Mouse (Mus musculus) left cerebral cortex, postnatal 10 days (tissue): ENCODE measurements around the gene Gm11077. TPM values are rescaled to one million over a fixed set of nuclear protein-coding genes. Genes with fewer than 3 reads are reported as not detected.
A peak's percentile ranks its signal among the peaks of the same experiment; 100 is the strongest.

Experiments used
- DNase-seq, 2 experiments: peaks; one replicate each; pipeline ENCODE4 v3.0.0; 2021 to 2022; ENCODE audit warnings: low spot score in 2 of 2, mixed read lengths in 1 of 2; ENCODE audit errors: extremely low spot score in 1 of 2
- intact Hi-C: fragments of 180-260 bp; cut with DNase I; formaldehyde crosslinking; loops from one replicate; pipeline ENCODE4 v1.15.1; 2025
- total RNA-seq, 2 experiments: library from RNA; stranded (reverse); gene quantifications; 2 replicates each; pipeline ENCODE4 v1.2.3; 2021

The Gm11077 gene
- total RNA-seq: not detected

DNA sequence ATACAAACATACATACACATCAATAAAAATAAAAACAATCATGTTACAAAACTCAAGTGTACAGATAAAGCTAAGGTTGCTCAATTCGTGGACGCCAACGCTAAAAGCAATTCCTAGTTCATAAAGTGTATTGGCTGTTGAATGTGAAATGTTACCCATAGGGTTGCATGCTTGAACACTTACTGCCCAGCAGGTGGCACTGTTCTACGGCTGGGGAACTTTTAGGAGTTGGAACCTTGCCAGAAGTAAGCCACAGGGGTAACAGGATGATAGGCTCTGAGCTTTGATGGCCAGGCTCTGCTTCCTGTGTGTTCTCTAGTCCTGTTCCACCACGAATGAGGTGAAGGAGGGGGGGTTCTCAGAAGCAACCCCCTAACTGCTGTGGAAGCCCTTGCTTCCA lies at the start of gene Gm11077:
Gm11077 (plus strand) TSS at position 13 of the 400 bp plus-strand sequence.
- no peak for DNase-seq
- intact Hi-C loops: no loop called here

DNA sequence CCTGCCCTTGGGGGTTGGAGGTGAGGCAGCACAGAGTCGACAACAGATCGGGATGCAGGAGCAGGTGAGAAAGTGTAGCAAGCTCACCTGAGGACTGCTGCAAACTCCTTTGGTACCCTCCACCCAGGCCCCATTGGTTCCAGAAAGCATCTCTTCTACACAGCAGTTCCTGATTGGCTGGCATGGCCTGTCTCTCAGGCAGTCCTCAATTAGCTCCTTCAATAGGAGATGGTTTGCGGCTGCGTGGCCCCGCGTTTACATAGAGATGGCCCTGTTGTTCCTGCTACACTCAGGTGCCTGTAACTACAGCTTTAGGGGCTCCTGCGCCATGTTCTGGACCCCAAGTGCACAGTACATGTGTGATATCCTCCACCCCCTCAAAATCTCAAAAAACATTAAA lies 48.4 kb upstream of the Gm11077 start:
- no peak for DNase-seq
- intact Hi-C loops: no loop called here

DNA sequence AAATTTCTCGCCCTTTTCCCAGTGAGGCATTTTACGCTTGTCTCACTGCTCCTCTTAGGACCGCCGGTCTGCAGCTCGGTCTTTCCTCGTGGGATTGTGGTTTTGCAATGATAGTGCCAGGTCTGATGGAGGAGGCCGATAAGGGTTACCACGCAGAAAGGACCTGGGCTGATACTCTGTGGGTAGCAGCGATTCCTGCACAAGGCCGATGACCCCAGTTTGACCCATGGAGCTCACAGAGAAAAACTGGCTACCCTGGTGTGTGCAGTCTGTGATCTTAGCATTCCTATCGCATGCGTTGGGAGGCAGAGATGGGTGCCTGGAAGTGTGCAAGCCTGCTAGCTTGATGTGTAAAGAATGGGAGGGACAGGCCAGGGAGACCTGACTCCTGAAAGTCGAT lies 46.3 kb upstream of the Gm11077 start:
- intact Hi-C loops: no loop called here
- no peak for DNase-seq

DNA sequence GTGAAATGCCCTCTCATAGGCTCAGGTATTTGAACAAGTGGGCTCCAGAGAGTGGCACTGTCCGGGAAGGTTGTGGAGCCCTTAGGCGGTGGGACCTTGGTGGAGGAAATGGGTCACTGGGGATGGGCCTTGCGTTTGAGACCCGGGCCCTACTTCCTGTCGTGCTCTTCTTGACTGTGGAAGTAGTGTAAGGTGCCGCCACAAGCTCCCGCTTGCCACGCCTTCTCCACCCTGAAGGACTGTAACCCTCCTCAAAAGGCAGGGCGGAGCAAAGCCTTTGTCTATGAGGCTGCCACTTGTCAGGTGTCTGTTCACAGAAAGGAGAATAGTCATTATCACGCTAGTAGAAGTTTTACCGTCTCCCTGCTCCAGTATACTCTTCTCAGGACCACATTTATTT lies 44.7 kb upstream of the Gm11077 start:
- no peak for DNase-seq
- intact Hi-C loops: no loop called here

DNA sequence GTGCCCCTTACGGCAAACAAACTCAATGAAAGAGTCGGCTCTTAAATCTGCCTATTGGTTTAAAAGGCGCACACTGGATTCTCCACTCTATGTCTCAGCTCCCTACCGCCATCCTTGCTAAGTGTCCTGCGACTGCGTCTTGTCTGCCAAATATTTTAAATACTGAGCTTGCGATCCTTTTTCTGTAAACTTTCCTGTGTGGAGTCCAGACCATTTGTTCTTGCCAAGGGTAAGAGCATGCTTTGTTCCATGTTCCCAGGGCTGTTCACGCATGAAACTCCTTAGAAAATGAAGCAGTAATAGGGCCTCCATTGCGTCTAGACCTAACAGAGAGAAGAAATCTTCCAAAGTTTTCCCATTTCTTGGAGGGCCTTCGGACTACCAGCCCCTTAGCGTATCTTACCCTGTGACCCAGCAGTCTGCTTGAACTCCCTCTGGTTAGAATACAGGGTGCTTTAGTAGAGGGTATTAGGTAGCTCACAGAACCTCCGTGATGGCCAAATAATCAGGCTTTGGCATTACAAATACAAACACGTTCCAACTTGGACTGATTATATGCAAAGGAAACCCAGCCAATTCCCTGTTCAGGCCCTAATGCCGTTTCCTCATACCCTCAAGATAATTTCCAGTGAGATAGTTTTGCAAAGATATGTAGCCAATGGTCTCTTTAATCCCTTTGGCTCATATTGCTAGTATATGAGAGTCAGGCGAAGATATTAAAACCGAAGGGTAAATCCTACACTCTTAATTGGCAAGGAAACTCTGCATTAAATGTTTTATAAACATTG lies 39.3 kb upstream of the Gm11077 start:
- intact Hi-C loops: no loop called here
- DNase-seq: no peak

DNA sequence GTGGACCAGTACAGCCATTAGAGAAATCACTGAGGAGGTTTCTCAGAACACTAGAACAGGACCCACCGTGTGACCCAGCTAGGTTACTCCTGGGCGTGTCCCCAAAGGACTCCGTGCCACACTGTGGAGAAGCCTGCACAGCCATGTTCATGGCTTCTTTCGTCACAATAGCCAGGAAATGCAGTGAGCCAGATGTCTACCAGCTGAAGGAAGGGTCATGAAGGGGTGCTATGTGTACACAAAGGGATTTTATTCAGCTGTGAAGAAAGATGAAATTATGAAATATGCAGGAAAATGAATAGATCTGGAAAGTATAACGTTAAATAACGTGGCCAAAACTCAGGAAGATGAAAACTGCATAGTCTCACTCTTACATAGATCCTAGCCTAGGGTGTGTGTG lies 36.9 kb upstream of the Gm11077 start:
- DNase-seq: no peak
- intact Hi-C loops: no loop called here

DNA sequence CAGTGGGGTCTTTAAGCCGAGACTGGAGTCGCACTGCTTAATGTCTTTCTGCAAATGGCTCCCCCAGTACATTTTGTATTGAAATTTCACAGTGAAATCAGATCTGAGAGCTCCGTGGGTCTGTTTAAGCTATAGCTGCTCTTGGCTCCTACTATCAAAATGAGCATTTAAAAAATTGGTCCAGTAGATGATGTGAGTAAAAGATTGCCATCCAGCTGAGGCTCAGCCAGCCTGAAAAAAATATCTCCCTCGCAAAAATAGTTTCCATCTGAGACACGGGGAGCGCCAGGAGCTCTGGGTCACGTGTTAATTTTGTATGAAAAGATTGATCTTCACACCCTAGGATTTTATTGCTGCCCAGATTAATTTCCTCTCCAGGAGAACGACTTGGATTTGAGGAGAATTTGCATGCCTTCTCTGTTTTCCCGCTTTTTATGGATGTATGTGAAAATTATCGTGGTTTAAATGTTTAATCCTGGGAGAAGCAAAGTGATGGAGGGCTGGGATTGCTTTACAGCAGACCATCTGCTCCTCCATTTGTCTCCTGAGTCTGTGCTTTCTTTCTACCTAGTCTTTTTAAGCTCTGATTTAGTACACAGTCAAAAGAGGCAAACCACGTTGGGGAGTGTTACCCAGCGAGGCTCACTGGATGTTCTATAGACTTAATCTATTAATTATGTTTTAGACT lies 32.7 kb upstream of the Gm11077 start:
- intact Hi-C loops: no loop called here
- DNase-seq: no peak

DNA sequence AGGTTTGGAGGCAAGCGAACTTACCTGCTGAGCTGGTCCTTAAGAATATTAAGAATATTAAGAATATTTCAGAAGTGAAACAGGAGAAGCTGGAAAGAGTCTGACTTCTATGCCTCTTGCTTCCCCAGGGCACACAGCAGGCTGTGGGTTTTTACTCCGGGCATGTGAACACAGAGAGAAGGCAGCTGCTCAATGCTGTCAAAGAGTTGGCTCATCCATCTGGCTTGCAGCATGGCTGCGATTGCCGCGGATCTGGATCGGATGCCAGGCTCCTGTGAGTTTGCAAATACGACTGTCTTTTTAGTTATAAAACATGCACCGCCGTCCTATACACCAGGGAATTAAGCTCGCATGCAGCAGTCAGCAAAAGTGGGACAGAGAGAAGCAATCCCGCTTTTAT lies 31.1 kb upstream of the Gm11077 start:
- DNase-seq: peak; percentile 55 to 74
- intact Hi-C loops: no loop called here

DNA sequence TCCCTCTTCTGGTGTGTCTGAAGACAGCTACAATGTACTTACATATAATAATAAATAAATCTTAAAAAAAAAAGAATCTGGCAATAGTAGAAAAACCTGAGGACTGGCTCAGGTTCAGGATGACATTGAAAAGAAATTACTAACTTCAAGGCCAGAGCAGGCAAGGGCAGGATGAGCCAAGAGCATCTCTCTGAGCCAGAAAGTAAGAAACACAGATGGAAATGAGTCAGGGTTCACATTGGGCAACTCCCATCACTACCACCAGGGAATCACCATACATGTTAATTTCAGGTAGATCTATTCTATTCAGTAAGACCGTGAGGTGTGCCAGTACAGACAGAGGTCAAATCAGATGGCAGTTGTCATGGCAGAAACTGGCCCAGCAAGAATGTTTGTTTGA lies 30.5 kb upstream of the Gm11077 start:
- DNase-seq: no peak
- intact Hi-C loops: no loop called here

DNA sequence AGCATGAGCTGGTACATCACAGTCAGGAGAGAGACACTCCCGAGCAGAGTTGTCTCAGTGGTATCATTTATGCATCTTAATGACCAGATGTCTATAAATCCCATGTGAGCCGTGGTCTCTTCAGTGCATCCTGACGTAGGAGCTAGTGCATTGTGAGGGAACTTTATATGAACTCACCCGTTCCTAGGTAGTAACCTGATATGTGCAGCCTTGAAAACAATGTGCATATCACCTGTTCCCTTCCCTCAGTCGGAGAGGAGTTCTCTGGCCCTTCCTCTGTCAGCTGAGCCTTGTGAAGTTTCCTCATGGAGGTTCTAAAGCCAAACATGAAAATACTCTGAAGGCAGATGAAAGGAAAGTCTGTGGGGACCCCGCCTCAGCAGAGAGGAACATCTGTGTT lies 27.8 kb upstream of the Gm11077 start:
- intact Hi-C loops: no loop called here

DNA sequence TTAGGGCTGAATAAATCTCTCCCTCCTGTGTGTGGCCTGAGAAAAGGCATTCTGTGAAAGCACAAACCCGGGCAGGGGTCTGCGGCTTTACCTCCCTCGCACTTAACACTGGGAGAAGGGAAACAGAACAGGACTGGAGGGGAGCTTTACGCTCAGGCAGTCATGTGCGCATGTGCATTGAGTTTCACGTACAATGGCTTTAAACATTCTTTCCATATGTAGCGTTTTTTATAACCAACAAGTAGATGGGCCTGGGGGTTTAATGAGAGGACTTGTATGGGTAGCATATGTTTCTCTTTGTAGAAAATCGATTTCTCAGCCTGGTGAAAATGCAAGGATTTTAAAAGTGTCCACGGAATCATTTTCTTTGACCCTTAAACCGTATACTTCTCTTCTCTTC lies 24.0 kb upstream of the Gm11077 start:
- intact Hi-C loops: no loop called here

More for the DNA sequence above, 27.8 kb upstream of the Gm11077 start:
- DNase-seq: no peak

DNA sequence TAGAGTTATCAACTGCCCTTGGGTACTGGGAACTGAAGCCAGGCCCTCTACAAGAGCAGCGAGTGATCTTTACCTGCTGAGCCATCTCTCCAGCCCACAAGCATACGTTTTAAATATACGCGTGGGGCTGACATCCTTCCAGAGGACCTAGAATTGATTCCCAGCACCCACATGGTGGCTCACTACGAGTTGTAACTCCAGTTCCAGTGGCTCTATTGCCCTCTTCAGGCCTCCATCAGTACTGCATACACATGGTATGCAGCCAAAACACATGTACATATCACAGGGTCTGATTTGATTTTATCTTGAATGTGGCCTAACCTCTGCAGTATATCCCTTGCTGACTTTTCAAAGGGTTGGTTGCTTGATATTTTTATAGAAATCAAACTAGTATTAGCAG lies 23.0 kb upstream of the Gm11077 start:
- intact Hi-C loops: no loop called here
- DNase-seq: no peak

More for the DNA sequence above, 24.0 kb upstream of the Gm11077 start:
- no peak for DNase-seq

DNA sequence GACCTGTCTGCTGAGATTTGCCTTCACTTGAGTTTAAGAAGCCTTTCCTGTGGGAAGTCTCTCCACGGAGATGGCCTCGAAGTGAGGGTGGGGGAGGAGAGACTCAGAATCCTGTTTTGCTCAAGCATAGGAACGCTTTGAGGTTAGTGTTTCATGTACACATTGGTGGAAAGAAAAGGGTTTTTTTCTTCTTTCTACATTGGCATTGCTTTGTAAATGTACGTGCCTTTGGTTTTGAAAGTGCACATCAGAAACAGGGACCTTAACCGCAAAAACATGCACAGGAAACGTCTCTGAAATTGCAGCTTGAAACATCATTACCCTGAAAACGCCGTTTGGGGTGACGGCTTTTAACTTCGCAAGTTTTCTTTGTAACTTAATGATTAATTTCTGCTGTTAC lies 21.0 kb upstream of the Gm11077 start:
- intact Hi-C loops: no loop called here
- no peak for DNase-seq

DNA sequence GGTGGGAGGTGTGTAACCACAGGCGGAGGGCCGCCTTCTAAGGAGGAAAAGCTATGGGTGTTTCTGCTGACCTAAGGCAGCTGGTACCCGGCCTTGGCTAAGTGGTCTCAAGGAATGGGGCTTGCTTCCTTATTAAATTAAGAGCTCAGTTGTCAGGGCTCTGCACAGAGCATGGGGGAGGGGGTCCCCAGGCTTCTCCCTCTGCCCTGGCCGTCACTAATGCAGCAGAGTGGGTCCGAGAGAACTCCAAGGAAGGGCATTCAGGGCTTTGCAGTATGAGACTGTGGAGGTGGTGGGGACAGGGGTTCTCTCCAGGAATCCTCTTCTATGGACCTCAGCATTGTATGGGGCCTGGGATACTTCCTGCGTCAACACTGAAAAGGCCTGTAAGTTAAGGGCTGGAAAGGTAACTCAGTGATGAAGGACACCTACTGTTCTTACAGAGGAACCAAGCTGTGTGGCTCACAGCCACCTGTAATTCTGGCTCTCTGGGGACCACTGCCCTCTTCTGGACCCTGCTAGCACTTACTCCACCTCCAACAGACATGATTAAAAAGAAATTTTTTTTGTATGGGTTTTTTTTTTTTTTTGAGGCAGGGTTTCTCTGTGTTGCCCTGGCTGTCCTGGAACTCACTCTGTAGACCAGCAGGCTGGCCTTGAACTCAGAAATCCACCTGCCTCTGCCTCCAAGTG lies 19.5 kb upstream of the Gm11077 start:
- no peak for DNase-seq
- intact Hi-C loops: no loop called here

DNA sequence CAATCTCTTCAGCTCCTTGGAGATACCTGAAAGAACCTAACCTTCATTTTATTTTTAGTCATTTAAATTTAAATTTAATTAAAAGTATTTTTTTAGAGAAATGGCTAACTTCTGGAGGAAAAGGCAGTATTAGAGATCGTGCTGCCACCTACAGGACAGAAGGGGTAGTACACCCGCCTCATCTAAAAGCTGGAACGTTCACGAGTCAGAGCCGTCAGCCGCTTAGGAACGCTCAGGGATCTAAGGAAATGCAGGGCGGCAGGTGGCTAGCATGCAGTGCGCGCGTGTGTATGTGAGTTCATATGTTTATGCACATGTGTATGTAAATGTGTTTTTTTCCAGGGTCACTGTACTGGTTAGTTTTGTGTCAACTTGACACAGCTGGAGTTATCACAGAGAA lies 16.3 kb upstream of the Gm11077 start:
- peak; percentile 61 to 64 for DNase-seq
- intact Hi-C loops: no loop called here

DNA sequence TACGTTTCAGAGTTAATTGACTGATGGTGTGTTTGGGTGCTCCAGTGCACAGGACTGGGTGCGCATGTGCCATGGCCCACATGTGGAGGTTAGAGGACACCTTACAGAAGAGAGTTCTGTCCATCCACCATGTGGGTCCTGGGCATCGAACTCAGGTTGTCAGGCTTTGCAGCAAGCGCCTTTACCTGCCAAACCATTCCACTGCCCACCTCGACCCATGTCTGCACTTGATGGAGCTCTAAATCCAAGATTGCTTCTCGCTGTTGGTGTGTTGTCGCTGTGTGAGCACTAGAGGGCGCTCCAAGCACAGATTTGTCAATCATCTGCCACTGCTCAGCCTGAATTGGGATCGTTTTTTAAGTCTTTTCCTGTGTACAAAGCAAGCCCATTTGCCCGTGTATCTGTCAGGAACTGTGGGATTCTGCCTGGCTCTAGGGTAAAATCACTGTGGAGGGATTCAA lies 14.1 kb upstream of the Gm11077 start:
- peak; percentile 69 to 77 for DNase-seq
- intact Hi-C loops: loop anchor here (5.0 kb wide), 1 partner anchor 862 kb away; no protein-coding TSS in a partner anchor

DNA sequence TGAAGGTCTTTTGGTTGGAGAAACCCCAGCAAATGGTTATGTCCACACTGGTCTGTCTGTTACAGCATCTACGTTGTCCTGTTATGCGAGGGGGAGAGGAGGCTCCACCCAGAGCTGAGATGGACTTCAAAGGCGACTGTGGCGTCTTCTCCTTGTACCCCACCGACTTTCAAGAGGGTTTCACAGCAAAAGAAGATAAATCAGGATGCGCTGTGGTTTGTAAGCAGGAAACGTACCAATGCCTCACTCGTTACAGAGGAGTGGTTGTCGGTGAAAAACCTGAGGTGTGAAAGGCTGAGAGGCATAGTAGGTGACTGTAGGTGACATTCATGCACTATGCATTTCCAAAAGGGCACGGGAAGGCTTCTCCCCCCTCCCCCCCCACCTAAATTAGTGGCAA lies 7.0 kb upstream of the Gm11077 start:
- no peak for DNase-seq
- intact Hi-C loops: no loop called here

DNA sequence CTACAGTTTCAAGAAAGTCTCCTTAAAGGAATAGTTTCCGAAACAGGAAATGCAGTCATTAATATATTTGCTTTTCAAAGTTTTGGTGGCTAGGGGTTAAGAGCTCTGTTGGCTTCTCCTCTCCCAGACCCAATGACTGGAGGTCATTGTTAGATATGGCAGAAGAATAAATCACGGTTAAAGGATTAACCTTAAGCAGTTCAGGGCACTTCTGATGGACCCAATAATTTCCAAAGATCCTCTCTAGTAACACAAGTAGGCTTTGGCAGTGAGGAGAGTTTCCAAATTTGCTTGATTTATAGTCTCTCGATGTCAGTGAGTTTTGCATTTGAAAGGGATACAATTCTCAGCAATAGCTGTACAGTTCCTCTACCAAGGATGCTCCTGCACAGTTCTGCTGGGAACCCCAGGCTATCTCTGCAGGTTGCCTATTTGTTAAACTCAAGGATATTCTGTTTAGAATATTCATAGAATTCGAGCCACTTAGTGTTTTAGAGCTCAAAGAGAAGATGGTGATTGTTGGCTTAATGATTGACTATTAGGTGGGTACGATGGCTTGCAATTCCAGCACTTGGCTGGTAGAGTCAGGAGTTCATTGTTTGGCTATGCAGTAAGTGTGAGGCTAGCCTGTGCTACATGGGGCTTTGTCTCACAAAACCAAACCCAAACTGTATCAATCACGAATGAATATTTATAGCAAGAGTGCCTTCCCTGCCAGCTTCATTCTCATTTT lies 1.8 kb downstream of the Gm11077 start:
- intact Hi-C loops: no loop called here
- DNase-seq: no peak

DNA sequence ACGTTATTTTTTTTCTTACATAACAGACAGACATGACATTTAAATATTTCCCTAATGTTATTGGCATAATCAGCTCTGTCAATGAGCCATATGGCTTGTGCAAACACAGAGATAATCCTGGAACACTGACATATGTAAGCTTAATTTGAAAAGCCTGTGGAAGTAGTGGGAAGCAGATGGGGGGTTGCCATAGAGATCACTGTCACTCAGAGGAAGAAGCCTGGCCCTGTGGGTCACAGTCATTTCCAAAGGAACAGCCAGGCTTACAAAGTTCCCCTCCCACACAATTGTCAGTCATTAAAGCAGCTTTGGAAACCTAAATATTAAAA lies 2.3 kb downstream of the Gm11077 start:
- DNase-seq: peak in 1 of 2 experiments; percentile 21

More for the DNA sequence above, 2.3 kb downstream of the Gm11077 start:
- intact Hi-C loops: no loop called here
